Mouse (Mus musculus) spleen, postnatal 10 days (tissue): Measurements from ENCODE around the gene C1qtnf5.
A peak's percentile ranks its signal among the peaks of the same experiment; 100 is the strongest.

Experiments used
- DNase-seq, 2 experiments: peaks; one replicate each; pipeline ENCODE4 v3.0.0; 2021 to 2022; ENCODE audit warnings: low spot score in 2 of 2

C1qtnf5 gene

GRCm38 (mm10) chr9:44078955-44079756, 27.9 kb upstream of the C1qtnf5 start:
- DNase-seq, result no peak

GRCm38 (mm10) chr9:44079997-44080780, 26.9 kb upstream of the C1qtnf5 start:
- no peak for DNase-seq

GRCm38 (mm10) chr9:44080953-44081352, 26.1 kb upstream of the C1qtnf5 start:
- DNase-seq, result peak in 1 of 2 experiments; percentile 13

GRCm38 (mm10) chr9:44081581-44081980, 25.5 kb upstream of the C1qtnf5 start:
- no peak for DNase-seq

GRCm38 (mm10) chr9:44082266-44082665, 24.8 kb upstream of the C1qtnf5 start:
- DNase-seq, result no peak

GRCm38 (mm10) chr9:44083392-44084121, 23.5 kb upstream of the C1qtnf5 start:
- peak in 1 of 2 experiments; percentile 18 for DNase-seq

GRCm38 (mm10) chr9:44084236-44084635, 22.8 kb upstream of the C1qtnf5 start:
- DNase-seq, result no peak

- DNase-seq, result peak; percentile 80 to 90
Measured at GRCm38 (mm10) chr9:44084659-44085229, 22.3 kb upstream of the C1qtnf5 start.

GRCm38 (mm10) chr9:44085276-44085675, 21.8 kb upstream of the C1qtnf5 start:
- no peak for DNase-seq

- DNase-seq, result no peak
Measured at GRCm38 (mm10) chr9:44085741-44086665, 21.0 kb upstream of the C1qtnf5 start.

GRCm38 (mm10) chr9:44086960-44087359, 20.1 kb upstream of the C1qtnf5 start:
- peak in 1 of 2 experiments; percentile 12 for DNase-seq

- DNase-seq, result peak in 1 of 2 experiments; percentile 32
Measured at GRCm38 (mm10) chr9:44087761-44088455, 19.1 kb upstream of the C1qtnf5 start.

GRCm38 (mm10) chr9:44088877-44089608, 18.0 kb upstream of the C1qtnf5 start:
- DNase-seq, result no peak

- peak; percentile 54 to 79 for DNase-seq
Measured at GRCm38 (mm10) chr9:44093612-44094503, 13.2 kb upstream of the C1qtnf5 start.

- DNase-seq, result peak in 1 of 2 experiments; percentile 15
Measured at GRCm38 (mm10) chr9:44094737-44095136, 12.3 kb upstream of the C1qtnf5 start.

GRCm38 (mm10) chr9:44095781-44096180, 11.3 kb upstream of the C1qtnf5 start:
- no peak for DNase-seq

- DNase-seq, result no peak
Measured at GRCm38 (mm10) chr9:44096536-44096935, 10.5 kb upstream of the C1qtnf5 start.

GRCm38 (mm10) chr9:44101490-44101889, 5.6 kb upstream of the C1qtnf5 start, which contains the start of gene Mfrp:
Mfrp (plus strand) TSS chr9:44101729.
- no peak for DNase-seq
